Mouse (Mus musculus) CD4-positive helper T cell, adult 2 months (primary cell): ENCODE results near the gene Olfr190.
"Not testable (repeated sequence)": the region's sequence is repeated elsewhere in the genome, so short reads cannot be mapped to it uniquely, and the experiment has no call there.

Experiments used
- DNase-seq: peaks from one replicate; pipeline ENCODE4 v3.0.0-alpha.2; 2012; ENCODE audit warnings: low read depth, missing footprints, low spot score

The Olfr190 gene

DNA sequence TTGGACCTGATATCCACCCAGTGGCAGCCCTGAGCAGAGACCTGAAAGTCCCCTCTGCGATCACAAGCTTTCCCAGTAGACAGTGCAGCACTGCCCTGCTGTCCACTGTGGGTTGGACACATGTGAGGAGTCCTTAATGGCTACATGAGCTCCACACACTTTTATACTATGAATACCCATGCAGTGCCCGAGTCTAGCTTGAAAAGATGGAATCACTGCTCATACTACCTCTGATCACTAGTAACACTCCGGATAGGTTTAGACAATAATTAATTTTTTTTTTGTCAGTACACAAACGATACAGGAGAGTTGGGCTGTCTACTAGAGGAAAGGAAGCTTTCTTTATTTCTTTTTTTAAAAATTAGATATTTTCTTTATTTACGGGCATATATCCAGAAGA lies at the start of gene Olfr190:
Olfr190 (minus strand) TSS at position 101 of the 400 bp plus-strand sequence.
- no peak for DNase-seq

DNA sequence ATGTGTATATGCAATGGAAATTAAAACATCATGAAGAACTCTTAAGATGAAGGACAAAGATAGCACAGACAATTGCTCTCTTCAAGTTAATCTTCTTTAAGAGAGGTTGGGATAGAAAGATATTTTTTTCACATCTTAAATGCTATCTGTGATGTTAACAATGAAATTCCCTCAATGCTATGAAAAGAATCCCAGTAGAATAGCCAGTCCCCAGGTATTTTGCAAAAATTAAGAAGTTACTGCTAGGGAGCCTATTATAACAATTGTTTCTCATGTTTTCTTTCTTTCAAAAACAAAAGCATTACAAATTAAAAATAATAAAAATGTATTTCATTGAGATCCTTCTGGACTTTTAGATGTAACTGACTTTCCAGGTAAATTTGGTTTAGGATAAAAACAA lies 43.2 kb upstream of the Olfr190 start, which contains the start of gene Olfr194:
Olfr194 (minus strand) TSS at position 101 of the 400 bp plus-strand sequence.
- DNase-seq: no peak

DNA sequence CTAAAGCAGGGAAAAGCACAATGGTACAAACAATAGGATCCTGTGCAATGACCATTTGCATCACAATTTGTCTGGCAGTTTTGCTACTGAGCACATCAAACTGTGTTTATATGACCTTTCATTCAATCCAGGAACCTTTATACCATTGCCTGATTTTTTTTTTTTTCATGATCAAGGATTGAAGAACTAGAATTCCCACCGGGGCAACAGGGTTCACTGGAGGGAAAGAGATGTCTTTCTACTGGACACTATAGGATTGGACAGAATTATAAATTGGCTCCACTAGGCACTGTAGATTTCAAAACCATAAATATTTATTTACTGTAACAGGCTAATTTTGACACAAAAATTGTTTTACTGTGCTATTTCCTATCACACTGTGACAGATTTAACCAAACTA lies 34.0 kb upstream of the Olfr190 start, which contains the start of gene Olfr193:
Olfr193 (minus strand) TSS at position 101 of the 400 bp plus-strand sequence.
- no peak for DNase-seq

DNA sequence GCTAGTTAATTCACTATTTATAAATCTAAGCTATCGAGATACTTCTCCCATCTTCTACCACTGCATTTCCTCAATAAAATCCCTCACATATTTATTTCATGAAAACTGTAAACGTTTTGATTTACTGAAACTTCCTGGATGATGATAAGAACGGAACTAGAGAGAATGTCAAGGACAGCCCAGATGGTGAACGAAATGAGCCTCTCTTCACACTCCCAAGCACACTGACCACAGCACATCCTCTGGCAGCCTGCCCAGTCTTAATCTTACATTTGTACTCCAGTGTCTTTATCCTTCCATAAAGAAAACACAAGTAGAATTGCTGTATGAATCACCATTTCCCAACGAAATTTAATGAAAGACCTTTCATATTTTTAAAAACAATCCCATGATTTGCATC lies 30.7 kb upstream of the Olfr190 start:
- not testable (repeated sequence) for DNase-seq

- no peak for DNase-seq
Measured at GRCm38 (mm10) chr16:59105312-59105711, 27.5 kb upstream of the Olfr190 start.

- not testable (repeated sequence) for DNase-seq
Measured at GRCm38 (mm10) chr16:59089722-59090121, 11.9 kb upstream of the Olfr190 start, which contains the start of gene Olfr191. Olfr191 (minus strand) TSS chr16:59089822.

- not testable (repeated sequence) for DNase-seq
Measured at GRCm38 (mm10) chr16:59081113-59081512, 3.3 kb upstream of the Olfr190 start.

GRCm38 (mm10) chr16:59073520-59073919 lies 4.3 kb downstream of the Olfr190 start:
- DNase-seq: no peak

DNA sequence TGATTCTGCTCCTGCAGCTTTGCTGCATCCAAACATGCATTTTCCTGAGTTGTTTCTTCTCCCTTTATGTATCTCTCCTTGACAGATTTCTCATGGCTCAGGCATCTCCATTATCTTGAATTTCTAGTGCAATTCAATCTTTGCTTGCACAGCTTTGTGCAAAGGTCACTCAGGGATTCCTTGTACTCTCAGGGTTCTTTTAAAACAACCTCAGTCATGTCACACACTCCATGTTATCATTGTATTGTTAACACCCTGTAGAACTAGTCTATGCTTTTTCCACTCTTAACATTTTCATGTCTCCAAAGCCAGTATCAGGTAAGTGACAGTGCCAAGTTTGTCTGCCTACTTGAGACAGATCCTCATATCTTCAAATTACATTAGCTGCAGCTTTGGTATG lies 6.0 kb downstream of the Olfr190 start:
- no peak for DNase-seq

DNA sequence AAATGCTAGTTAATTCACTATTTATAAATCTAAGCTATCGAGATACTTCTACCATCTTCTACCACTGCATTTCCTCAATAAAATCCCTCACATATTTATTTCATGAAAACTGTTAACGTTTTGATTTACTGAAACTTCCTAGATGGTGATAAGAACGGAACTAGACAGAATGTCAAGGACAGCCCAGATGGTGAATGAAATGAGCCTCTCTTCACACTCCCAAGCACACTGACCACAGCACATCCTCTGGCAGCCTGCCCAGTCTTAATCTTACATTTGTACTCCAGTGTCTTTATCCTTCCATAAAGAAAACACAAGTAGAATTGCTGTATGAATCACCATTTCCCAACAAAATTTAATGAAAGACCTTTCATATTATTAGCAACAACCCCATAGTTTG lies 15.4 kb downstream of the Olfr190 start:
- not testable (repeated sequence) for DNase-seq

- DNase-seq: not testable (repeated sequence)
Measured at GRCm38 (mm10) chr16:59049286-59049685, 28.5 kb downstream of the Olfr190 start.

DNA sequence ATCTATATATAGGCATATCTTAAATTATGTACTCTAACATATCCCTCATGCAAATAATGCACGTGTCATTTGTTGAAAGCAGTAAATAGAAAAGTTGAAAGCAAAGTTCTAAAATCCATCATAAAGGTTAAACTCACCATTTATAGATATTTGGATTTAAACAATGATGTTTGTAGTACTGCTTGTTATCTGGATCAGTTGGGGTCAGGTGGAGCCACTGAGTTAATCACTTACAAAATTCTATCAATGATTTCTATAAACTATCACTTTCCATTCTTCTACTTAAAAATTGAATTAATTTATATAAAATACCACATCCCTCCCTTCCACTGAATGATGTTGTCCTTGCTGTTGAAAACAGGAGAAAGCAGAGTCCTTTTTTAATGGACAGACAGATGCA lies 28.9 kb downstream of the Olfr190 start:
- no peak for DNase-seq

DNA sequence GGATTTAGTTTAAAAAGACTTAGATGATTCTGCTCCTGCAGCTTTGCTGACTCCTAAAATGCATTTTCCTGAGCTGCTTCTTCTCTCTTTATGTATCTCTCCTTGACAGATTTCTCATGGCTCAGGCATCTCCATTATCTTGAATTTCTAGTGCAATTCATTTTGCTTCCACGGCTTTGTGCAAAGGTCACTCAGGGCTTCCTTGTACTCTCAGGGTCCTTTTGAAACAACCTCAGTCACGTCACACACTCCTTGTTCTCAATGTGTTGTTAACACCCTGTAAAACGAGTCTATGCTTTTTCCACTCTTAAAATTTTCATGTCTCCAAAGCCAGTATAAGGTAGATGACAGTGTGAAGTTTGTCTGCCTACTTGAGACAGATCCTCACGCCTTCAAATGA lies 30.2 kb downstream of the Olfr190 start:
- no peak for DNase-seq

DNA sequence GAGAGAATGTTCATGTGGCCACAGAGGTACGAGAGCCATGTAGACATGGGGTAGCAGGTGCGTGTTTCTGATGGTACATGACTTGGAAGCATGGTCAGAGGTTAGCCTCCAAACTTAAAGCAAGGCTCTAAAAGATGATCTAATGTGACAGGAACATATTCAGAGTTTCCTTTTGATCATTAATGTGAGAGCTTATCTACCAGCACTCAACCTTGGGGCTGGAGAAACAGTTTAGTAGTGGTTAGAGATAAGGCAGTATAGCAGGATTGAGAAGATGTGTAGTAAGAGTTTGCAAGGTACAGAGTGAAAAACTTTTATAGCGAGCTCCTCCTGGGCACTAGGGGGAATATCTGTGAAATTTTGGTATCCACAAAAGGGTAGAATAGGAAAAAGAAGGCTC lies 32.0 kb downstream of the Olfr190 start:
- no peak for DNase-seq

DNA sequence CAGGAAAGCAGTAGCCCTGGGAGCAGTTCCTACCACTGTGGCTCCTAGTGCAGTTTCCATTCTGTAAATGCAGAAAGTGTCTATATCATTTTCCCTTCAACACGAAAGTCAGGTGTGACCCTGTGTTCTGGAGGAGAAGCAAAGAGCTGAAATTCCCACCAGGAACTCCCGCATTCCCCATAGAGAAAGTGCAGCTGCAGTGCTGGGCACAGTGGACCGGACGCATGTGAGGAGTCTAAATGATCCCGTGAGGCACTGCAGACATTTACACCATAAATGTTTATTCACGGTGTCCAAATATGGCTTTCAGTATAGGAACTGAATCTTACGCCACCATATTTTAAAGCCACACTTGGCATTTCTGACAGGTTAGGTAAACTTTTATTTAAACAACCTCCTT lies 38.1 kb downstream of the Olfr190 start, which contains the start of gene Olfr187:
Olfr187 (minus strand) TSS at position 58 of the 400 bp plus-strand sequence.
- DNase-seq: no peak

GRCm38 (mm10) chr16:59030191-59030590 lies 47.6 kb downstream of the Olfr190 start, which contains the start of gene Olfr186:
Olfr186 (minus strand) TSS chr16:59030291.
- no peak for DNase-seq
